Mouse (Mus musculus) heart, adult 2 months (tissue): ENCODE data around the gene St6galnac5. TPM values are rescaled to one million over a fixed set of nuclear protein-coding genes. Genes with fewer than 3 reads are reported as not detected.
A peak's percentile ranks its signal among the peaks of the same experiment; 100 is the strongest.

ENCODE experiments used
- DNase-seq, 2 experiments: peaks; one replicate each; pipeline ENCODE4 v3.0.0; 2021
- H3K27ac ChIP-seq: fragments of 200-600 bp; 2 replicates; pipeline ENCODE4 v1.8.1; 2022
- H3K27me3 ChIP-seq: fragments of 200-500 bp; 2 replicates; pipeline ENCODE4 v1.6.1; 2012; ENCODE audit warnings: mild to moderate bottlenecking, low read length, inconsistent platforms, mixed read lengths; ENCODE audit not compliant: control insufficient read depth, insufficient read depth
- H3K36me3 ChIP-seq: fragments of 200-500 bp; 2 replicates; pipeline ENCODE4 v1.6.1; 2012; ENCODE audit warnings: low read length, inconsistent platforms; ENCODE audit not compliant: control insufficient read depth, insufficient read depth
- H3K4me1 ChIP-seq: fragments of 200-500 bp; 2 replicates; pipeline ENCODE4 v1.6.1; 2011; ENCODE audit warnings: low read length; ENCODE audit not compliant: control insufficient read depth, insufficient read depth
- H3K4me3 ChIP-seq: fragments of 200-600 bp; 2 replicates; pipeline ENCODE4 v1.8.1; 2022
- H3K79me2 ChIP-seq: fragments of 200-500 bp; replicated peaks from 2 replicates; pipeline ENCODE4 v1.6.1; 2012; ENCODE audit warnings: mild to moderate bottlenecking, inconsistent platforms, low read length, moderate library complexity, mixed read lengths; ENCODE audit not compliant: control insufficient read depth, insufficient read depth
- H3K9ac ChIP-seq: fragments of 200-500 bp; 2 replicates; pipeline ENCODE4 v1.6.1; 2012; ENCODE audit warnings: low read depth, mild to moderate bottlenecking, control low read depth, inconsistent platforms, low read length, mixed read lengths
- CTCF ChIP-seq: fragments of 200-600 bp; IDR thresholded peaks from 2 replicates; pipeline ENCODE4 v1.8.1; 2022; ENCODE audit warnings: antibody characterized with exemption, mild to moderate bottlenecking, moderate library complexity
- EP300 ChIP-seq: fragments of 200-500 bp; IDR thresholded peaks from 2 replicates; pipeline ENCODE4 v1.6.1; 2011; ENCODE audit warnings: low read depth, low read length, control low read depth; ENCODE audit not compliant: insufficient read depth
- POLR2A ChIP-seq: fragments of 200-500 bp; IDR thresholded peaks from 2 replicates; pipeline ENCODE4 v1.6.1; 2011; ENCODE audit warnings: mild to moderate bottlenecking, low read depth, low read length, control low read depth; ENCODE audit not compliant: insufficient read depth
- WGBS: fragments of 180-500 bp; shearing (Covaris S2); methylation state at CpG from one replicate; pipeline ENCODE4 v1.1.7; 2018; 5-methylcytosine and 5-hydroxymethylcytosine counted together
- intact Hi-C: fragments of 180-260 bp; cut with DNase I; formaldehyde crosslinking; loops from one replicate; pipeline ENCODE4 v1.15.1; 2025
- polyA plus RNA-seq: library from polyadenylated mRNA; depleted of rRNA; stranded (reverse); fragments of >200 nt; gene quantifications from 2 replicates; pipeline ENCODE4 v1.2.3, GENCODE M21; 2012
- total RNA-seq, 2 experiments: library from RNA; stranded (reverse); gene quantifications; 2 replicates each; pipeline ENCODE4 v1.2.3; 2021

The St6galnac5 gene
- total and polyA plus RNA-seq, 3 experiments: 0.08 TPM; not detected in 2

DNA sequence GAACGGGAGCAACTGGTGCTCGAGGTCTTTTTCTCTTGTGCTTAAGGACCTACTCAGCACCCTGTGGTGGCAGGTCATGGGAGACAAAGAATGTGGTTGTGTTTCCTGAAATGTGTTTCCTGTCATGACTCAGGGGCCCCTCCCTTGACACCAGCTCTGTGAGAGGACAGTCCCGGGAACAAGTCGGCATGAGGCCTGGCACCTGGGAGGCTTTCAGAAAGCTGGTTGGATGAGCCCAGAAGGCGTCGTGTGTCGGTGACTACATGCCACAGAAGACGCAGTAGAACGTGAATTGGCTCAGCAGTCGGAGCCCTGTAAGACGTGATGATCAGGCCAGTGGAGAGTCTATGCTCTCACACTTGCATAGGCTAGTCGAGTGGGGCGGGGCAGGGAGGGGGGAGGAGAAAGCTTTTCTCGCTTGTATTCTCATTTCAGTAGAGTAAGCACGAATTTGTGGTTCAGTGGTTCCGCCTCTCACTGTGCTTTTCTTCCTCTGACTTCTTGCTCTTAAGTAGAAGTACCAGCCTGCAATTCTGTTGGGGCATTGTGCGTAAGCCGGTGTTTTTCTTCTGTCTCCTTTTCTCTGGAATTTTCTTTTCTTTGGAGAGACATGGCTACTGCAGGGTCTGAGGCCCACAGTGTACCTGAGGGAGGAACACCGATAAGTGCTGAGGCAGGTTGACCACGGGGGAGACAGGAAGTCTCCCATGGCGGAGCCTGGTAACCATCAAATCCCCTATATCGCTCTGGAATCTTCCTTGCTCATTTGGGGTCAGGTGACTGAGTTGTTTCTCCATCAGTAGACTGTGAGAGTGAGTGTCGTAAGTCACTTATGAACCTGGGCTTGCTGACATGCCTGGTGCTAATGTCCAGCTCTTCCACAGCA, 69.6 kb downstream of the St6galnac5 start:
- H3K4me1 ChIP-seq: no peaks in the 10 kb centered on the region
- no peak overlapping the region for H3K4me3 ChIP-seq
- 71% methylated on average over 23 of the region's 23 CpGs for WGBS
- peak; percentile 21 to 48 for DNase-seq
- H3K79me2 ChIP-seq: no peaks in the 10 kb centered on the region
- no peaks in the 10 kb centered on the region for H3K27me3 ChIP-seq
- H3K9ac ChIP-seq: no peak overlapping the region
- TF ChIP-seq CTCF: no peak
- TF ChIP-seq POLR2A: no peak
- TF ChIP-seq EP300: no peak
- H3K36me3 ChIP-seq: no peaks in the 10 kb centered on the region
- intact Hi-C loops: no loop called here
- no peak overlapping the region for H3K27ac ChIP-seq

DNA sequence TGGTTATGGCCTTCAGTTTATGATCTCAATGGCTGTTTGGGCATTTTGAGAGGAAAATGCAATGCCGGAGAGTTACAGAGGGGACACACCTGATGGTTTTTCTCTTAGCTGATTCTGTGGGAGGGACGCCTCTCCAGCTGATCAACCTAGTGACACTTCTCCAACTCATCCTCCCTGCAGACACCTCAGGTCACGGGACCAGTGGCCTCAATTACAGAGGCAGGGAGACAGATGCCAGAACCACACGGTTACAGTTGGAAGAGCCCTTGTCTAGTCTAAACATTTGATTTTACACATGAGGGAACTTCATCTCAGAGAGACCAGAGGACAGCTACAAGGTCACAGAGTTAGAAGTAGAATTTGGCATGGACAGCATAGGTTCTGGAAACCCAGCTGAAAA, 70.5 kb downstream of the St6galnac5 start:
- Histone ChIP-seq H3K4me3 (no peak overlapping the region), H3K79me2 (no peaks in the 10 kb centered on the region), H3K4me1 (no peaks in the 10 kb centered on the region), H3K27ac (no peak overlapping the region), H3K36me3 (no peaks in the 10 kb centered on the region), H3K9ac (no peak overlapping the region), H3K27me3 (no peaks in the 10 kb centered on the region)
- intact Hi-C loops: no loop called here
- TF ChIP-seq CTCF (no peak), EP300 (no peak), POLR2A (no peak)
- no peak for DNase-seq
- 81% methylated on average over 4 of the region's 4 CpGs for WGBS

DNA sequence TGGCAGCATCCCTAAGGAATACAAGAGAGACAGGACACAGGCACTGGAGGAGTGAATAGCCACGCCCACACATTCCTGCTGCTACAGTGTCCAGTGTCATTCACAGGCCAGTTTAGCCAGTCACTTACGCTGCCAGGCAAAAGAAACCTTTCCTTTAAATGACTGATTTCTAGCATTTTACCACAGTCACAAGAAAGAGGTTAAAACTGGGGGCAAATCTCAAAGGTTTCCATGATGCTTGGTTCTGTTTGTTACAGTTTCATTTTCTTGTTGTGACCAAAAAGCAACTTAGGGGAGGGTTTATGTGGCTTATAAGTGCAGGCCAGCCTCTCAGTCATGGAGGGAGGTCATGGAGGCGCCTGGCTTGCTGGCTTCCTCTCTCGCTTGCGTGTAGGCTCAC, 74.4 kb downstream of the St6galnac5 start:
- WGBS: 81% methylated on average over 5 of the region's 5 CpGs
- TF ChIP-seq POLR2A: no peak
- TF ChIP-seq EP300: no peak
- no peak for TF ChIP-seq CTCF
- intact Hi-C loops: no loop called here
- Histone ChIP-seq H3K79me2 (no peaks in the 10 kb centered on the region), H3K27ac (no peak overlapping the region), H3K9ac (no peak overlapping the region), H3K4me3 (no peak overlapping the region), H3K4me1 (no peaks in the 10 kb centered on the region), H3K27me3 (no peaks in the 10 kb centered on the region), H3K36me3 (no peaks in the 10 kb centered on the region)
- no peak for DNase-seq

DNA sequence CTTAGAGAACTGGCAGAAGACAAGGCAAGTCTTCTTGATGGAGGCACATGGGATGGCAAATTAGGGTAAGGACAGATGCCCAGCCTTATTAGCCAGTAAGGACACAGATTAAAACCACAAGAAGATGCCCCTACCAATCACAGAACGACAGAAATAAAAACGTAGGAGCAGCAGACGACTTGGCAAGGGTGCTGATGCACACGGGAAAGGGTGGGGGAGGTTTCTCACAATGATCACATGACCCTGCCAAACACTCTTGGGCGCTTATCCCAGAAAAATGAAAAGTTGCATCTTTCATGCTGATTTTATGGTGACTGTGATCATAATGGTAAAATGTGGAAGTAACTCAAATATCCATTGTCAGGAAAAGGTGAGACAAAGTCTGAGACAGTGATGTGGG, 75.0 kb downstream of the St6galnac5 start:
- H3K79me2 ChIP-seq: no peaks in the 10 kb centered on the region
- intact Hi-C loops: no loop called here
- H3K27me3 ChIP-seq: no peaks in the 10 kb centered on the region
- DNase-seq: no peak
- no peak overlapping the region for H3K27ac ChIP-seq
- no peaks in the 10 kb centered on the region for H3K4me1 ChIP-seq
- TF ChIP-seq CTCF (no peak), POLR2A (no peak), EP300 (no peak)
- no peak overlapping the region for H3K9ac ChIP-seq
- WGBS: 52% methylated on average over 5 of the region's 5 CpGs
- H3K4me3 ChIP-seq: no peak overlapping the region
- no peaks in the 10 kb centered on the region for H3K36me3 ChIP-seq

DNA sequence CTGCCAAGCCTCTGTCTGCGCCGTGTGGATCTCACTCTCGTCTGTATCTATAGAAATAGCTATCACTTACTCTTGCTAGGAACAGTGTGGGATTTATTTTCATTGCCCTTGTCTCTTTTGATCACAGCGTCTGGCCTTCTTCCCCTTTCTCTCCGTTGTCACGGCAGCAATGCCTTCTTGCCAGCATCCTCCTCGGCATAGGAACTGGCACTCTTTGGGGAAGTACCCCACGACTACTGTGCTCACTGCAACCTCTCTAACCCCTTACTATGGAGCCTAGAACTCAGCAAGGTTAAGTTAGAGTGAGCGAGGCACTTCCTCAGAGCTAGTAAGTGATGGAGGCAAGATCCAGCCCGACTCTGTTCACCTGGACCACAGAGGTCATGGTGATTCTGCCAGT, 76.2 kb downstream of the St6galnac5 start:
- intact Hi-C loops: no loop called here
- 60% methylated on average over 10 of the region's 10 CpGs for WGBS
- Histone ChIP-seq H3K36me3 (no peaks in the 10 kb centered on the region), H3K9ac (no peak overlapping the region), H3K4me3 (no peak overlapping the region), H3K27ac (no peak overlapping the region), H3K27me3 (no peaks in the 10 kb centered on the region), H3K79me2 (no peaks in the 10 kb centered on the region), H3K4me1 (no peaks in the 10 kb centered on the region)
- no peak for DNase-seq
- TF ChIP-seq EP300: no peak
- TF ChIP-seq CTCF: no peak

DNA sequence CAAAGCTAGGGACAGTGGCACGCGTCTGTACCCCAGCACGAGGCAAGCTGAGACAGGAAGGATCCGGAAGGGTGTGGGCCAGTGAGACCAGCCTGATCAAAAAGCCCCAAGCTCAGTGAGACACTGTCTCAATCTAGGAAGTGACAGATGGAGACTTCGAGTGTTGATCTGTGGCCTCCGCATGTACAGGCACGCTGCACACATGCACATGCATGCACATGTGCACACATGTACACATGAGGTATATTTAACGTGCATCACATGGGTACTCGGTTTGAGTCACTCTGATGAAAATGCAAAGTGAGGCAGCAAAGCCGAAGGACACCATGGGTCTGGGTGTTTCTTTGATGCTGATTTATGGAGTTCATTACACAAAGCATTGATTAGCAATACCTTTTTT, 77.0 kb downstream of the St6galnac5 start:
- Histone ChIP-seq H3K27me3 (no peaks in the 10 kb centered on the region), H3K9ac (no peak overlapping the region), H3K27ac (no peak overlapping the region), H3K4me1 (no peaks in the 10 kb centered on the region), H3K79me2 (no peaks in the 10 kb centered on the region), H3K4me3 (no peak overlapping the region), H3K36me3 (no peaks in the 10 kb centered on the region)
- intact Hi-C loops: no loop called here
- TF ChIP-seq POLR2A: no peak
- no peak for TF ChIP-seq EP300
- no peak for TF ChIP-seq CTCF
- no peak for DNase-seq
- 87% methylated on average over 10 of the region's 10 CpGs for WGBS
